Mouse (Mus musculus): ENCODE measurements around the gene Cd36. TPM values are rescaled to one million over a fixed set of nuclear protein-coding genes. Genes with fewer than 3 reads are reported as not detected.

Cd36 gene
- total RNA-seq, 2 experiments from 2014 or later, result 1,501 to 1,670 TPM

DNA sequence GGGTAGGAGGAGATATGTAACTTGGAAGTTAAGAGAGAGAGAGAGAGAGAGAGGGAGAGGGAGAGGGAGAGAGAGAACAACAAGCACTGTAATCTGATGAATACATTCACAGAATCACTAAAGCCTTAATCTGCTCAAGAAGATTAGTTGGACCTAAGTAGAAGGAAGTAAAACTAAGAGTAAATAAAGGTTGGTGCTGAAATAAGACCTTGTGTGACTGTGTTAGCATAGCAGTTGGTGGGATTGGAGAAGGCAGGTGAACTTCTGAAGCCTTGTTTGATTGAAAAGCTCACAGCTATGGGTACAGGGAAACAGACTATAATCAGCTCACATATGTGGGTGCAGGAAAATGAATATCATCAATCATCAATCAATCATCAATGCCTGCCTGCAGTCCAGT, 23.2 kb downstream of the Cd36 start:
- intact Hi-C loops (cut with DNase I), result no loop called here
- DNase-seq (ENCODE audit: low spot score), result no peak

DNA sequence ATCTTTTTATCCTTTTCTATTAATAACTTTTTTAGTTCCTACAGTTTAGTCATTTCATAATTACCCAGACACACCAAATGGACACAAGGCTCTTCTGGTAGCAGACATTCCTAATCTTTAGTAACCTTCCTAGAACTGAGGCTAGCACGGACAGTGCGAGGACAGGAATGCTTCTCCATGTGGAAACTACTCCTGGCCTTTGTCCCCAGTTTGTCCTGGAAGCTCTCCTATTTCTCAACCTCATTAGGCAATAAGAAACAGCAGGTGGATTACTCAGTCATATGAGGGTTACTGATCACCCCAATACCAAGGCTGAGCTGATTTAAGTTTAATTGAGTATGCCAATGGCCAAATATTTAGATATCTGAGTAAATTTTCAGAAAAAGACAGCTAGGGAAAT, 25.5 kb downstream of the Cd36 start:
- intact Hi-C loops (cut with DNase I), result no loop called here

DNA sequence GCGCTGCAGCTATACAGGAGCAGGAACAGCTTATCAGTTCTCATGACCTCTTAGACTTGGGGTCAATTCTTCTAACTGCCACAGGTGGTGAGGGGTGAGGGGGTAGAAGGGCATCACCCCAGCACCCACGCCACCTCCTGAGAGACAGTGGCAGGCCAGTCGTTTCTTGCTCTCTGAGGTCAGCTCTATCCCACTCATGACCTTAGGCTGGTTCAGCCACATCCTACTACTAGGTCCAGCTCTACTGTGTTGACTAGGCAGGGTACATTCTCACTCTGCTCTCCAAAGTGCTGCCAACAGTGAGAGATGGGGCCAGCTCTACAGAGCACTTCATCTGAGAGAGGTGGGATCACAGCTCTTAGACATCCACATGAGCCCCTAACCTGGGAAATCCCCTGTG, 30.2 kb downstream of the Cd36 start:
- intact Hi-C loops (cut with DNase I), result loop anchor here (2.0 kb wide), 1 partner anchor 14 kb away; no protein-coding TSS in a partner anchor
- DNase-seq (ENCODE audit: low spot score), result no peak

More for the DNA sequence above, 25.5 kb downstream of the Cd36 start:
- no peak for DNase-seq (ENCODE audit: low spot score)

DNA sequence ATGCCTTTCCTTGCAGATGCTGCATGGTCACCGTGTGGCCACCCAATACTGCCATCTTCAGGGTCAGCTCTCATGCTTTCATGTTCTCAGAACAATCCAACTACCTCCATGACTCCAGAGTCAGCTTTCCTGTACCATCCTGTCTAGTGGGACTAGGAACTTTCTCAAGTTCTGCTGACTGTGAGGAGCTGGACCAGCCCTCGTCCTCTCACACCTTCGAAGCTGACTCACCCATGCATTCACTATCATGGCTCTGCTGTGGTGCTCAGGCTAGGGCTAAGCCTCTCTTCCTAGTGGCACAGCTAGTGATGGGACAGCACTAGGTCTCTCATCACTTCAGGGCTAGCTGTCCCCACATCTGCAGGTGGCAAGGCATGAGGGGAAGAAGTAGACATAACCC, 30.7 kb downstream of the Cd36 start:
- no peak for DNase-seq (ENCODE audit: low spot score)
- intact Hi-C loops (cut with DNase I), result loop anchor here (2.0 kb wide), 1 partner anchor 15 kb away; no protein-coding TSS in a partner anchor

DNA sequence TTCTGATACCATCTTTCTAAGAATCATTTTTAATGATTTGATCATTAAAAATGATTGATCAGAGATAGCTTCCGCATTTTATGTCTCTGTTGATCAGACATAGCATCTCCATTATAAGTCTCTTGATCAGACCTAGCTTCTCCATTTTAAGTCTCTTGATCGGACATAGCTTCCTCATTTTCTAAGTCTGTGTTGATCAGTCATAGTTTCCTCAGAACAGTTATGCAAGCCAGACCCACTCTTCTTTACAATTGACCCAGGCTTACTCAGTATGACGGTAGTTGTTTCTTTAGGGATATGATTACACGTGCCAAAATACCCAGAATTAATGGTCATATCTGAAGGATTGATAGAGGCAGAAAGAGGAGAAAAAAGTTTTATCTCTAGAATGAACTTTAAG, 31.3 kb downstream of the Cd36 start:
- intact Hi-C loops (cut with DNase I), result no loop called here
- DNase-seq (ENCODE audit: low spot score), result no peak

DNA sequence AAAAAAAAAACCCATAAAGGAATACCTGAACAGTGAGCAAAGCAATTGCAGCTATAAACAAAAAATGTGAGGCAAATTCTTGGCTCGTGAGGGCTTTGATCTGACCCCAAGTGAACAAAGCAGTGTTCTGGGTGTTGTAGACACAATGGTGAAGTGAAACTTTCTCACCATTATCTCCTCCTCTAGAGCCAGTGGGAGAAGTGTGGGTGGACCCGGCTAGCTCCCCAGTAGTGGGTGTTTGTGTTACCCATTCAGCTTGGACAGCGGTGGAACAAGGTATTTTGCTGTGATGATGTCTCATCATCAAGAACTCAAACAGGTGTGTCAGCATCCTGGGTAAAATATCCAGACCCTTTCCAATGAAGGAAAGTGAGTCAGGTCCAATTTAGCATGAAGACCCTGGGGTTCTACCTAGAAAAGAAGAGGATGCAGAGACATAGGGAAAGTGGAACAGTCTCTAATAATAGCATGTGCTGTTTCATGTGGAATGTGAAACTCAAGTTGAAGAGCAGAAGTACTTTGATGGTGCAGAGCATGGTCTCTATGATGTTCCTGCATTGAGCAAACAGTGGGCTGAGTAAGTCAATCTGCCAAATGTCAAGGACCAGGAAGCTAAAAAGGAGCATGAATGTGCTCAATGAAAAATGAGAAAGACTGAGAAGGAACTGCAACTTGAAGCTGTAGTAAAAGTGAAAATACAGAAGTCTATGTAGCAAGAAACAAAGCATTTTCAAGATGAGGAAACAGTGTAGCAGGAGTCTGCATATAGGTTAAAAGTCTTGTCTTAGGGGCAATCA, 34.3 kb downstream of the Cd36 start:
- DNase-seq (ENCODE audit: low spot score), result no peak
- intact Hi-C loops (cut with DNase I), result no loop called here

DNA sequence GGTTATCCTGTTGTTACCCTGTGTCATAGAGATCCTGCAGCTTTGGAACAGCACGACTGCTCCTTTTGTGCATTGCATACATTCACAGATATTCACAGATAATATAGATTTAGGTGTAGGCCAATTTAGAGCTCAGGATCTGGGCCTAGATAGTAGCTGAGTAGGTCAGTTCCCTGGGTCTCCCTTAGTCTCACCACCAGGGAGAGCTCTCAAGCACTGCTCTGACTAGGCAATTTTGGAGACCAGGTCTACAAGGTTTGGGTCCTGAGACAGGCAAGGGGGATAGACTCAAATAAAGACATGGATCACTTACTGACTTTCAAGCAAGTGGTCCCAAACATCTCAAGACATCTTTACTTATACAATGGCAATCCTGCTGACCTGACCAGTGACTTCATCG, 38.0 kb downstream of the Cd36 start:
- intact Hi-C loops (cut with DNase I), result no loop called here

DNA sequence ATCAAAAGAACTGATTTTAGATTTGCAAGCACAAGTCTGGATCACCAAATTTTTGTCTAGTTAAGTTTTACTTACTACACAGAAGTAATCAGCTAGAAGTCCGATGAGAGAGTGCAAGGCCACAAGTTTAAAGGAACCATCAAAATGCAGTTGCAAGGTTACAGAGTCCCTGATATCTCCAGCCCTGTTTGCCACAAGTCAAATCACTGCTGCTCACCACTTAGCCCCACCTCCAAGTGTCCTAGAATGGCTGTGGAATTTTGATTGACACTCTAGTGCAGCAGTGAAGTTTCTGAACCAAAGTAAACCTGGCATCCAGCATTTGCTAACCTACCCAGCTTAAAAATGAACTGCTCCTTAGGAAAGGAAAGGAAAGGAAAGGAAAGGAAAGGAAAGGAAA, 39.0 kb downstream of the Cd36 start:
- peak; percentile 26 for DNase-seq (ENCODE audit: low spot score)
- intact Hi-C loops (cut with DNase I), result no loop called here

More for the DNA sequence above, 38.0 kb downstream of the Cd36 start:
- DNase-seq (ENCODE audit: low spot score), result no peak

DNA sequence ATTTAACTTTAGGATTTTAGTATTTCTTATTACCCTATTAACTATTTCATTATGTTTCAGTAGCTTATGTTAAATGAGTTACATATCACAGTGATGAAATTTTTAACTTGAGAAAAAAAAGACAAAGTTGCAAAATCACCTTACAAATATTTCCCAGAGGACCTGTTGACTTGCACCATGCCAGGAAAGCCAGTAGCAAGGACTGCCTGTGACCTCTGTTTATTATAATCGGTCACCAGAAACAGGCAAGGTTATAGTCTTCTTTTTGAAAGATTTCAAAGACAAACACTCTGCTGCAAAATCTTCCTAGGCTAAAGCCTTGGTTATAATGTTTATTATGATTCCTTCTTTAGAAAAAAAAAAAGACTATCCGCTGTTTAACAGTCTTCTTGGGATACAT, 39.9 kb downstream of the Cd36 start:
- intact Hi-C loops (cut with DNase I), result no loop called here
- no peak for DNase-seq (ENCODE audit: low spot score)

DNA sequence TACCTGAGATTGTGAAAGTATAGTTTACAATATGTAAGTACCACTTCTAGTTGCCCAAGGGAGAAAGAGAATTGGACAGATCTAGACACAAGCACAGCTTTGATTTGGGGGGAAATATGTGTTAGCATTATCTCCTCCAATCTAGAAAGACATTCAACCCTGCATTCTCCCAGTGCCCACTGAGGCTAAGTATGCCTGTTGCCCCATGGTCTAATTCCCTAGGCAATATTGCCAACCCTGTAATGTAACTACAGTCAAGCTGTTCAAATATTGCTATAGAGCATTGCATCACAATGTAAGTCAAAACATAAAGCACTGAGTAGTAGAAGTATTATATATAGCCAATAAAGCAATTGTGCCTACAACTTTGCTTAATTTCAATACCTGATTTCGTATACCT, 40.3 kb downstream of the Cd36 start:
- no peak for DNase-seq (ENCODE audit: low spot score)

DNA sequence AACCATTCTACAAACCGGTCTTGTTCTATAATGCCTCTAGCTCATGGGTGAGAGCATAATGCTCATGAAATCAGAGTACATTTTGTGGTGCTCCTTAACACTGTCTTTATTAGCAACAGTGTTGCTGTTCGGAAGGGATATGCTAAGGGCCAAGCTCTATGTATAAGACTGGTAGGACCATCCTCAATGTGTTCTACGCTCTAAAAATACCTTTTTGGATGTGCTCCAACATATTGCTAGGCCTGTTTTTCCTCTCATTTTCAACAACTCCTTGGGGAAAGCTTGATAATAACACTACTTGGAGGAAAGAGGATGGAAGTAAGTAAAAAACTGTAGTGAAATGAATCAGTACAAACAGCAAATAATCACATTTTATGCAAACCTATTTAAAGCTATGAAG, 44.7 kb downstream of the Cd36 start:
- DNase-seq (ENCODE audit: low spot score), result no peak
- intact Hi-C loops (cut with DNase I), result loop anchor here (5.0 kb wide), 1 partner anchor 143 kb away; no protein-coding TSS in a partner anchor

More for the DNA sequence above, 40.3 kb downstream of the Cd36 start:
- intact Hi-C loops (cut with DNase I), result no loop called here

DNA sequence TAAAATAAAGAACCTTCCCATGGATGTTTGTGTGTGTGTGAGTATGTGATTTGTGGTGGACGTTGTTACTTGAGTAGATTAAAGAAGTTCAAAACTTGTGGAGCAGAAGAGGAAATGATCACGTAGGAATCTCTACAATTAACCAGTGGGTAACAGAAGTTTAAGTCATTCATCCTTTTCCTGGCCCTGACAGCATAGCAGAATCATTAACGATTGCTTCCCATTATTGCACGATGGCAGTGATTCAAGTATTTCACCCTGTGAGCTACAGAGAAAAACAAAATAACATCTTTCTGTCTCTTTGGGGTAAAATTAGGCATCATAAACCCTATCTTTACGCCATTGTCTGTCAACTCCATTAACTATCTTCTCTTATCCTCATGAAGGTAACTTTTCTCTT, 45.3 kb downstream of the Cd36 start:
- no peak for DNase-seq (ENCODE audit: low spot score)

DNA sequence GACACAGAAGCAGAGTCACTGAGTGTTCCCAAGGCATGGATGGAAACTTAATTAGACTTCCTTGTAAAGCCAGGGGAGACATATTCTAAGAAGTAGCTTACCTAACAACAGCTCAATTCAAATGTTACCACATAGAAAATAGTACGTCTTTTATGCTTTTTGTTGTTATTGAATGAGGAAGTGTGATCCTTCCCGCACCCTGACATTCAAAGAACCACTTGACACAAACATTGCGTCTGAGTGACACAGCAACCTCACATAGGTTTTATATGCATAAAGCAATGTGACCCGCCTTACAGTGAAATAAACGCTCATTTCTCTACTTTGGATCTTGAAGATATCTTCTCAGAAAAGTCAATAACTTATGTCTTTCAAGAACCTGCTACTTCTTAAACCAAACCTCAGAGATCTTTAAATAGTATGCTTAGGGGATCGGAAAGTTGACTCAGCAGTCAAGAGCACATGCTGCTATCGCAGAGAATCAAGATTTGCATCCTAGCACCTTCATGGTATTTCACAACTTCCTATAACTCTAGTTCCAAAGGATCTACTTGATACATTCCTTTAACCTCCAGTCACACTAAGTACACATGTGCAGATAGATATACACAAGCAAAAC, 46.4 kb downstream of the Cd36 start:
- intact Hi-C loops (cut with DNase I), result loop anchor here (5.0 kb wide), 1 partner anchor 145 kb away; no protein-coding TSS in a partner anchor
- DNase-seq (ENCODE audit: low spot score), result no peak

More for the DNA sequence above, 45.3 kb downstream of the Cd36 start:
- intact Hi-C loops (cut with DNase I), result loop anchor here (5.0 kb wide), 1 partner anchor 144 kb away; no protein-coding TSS in a partner anchor

DNA sequence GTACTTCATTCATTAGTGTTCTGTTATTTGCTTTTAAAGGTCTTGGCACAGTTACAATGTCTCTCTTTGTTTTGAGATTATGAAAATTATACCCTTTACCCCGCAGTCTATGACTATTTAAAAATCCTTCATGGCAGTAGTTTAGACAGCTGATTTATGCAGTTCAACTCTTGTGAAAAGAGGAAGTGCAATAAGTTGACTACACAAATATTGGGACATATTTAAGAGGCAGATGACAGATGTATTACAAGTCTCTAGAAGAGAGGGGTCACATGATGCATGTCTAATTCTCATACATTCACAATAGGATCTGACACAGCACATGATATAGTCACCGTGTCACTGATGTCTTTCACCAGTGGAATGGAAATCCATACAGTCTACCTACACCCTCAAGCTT, 49.1 kb downstream of the Cd36 start:
- DNase-seq (ENCODE audit: low spot score), result no peak
- intact Hi-C loops (cut with DNase I), result loop anchor here (5.0 kb wide), 2 partner anchors 38 to 158 kb away; no protein-coding TSS in a partner anchor

DNA sequence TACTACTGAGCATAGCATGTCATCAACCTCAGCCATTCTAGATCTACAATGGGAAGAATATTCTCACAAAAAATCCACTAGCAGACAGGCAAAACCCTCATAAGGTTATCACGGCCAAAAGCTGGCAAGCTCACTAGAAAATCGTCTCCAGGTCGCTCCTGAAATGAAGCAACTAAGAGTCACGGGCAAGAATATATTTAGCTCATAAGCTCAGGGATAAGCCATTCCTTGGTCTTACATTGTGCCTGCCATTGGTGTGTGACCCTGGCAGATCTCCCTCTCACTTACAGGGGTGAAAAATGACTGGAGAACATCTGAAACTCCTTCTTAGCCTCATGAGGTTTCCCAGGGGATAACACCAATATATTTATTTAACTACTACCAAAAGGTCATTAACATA, 52.2 kb downstream of the Cd36 start:
- DNase-seq (ENCODE audit: low spot score), result no peak

DNA sequence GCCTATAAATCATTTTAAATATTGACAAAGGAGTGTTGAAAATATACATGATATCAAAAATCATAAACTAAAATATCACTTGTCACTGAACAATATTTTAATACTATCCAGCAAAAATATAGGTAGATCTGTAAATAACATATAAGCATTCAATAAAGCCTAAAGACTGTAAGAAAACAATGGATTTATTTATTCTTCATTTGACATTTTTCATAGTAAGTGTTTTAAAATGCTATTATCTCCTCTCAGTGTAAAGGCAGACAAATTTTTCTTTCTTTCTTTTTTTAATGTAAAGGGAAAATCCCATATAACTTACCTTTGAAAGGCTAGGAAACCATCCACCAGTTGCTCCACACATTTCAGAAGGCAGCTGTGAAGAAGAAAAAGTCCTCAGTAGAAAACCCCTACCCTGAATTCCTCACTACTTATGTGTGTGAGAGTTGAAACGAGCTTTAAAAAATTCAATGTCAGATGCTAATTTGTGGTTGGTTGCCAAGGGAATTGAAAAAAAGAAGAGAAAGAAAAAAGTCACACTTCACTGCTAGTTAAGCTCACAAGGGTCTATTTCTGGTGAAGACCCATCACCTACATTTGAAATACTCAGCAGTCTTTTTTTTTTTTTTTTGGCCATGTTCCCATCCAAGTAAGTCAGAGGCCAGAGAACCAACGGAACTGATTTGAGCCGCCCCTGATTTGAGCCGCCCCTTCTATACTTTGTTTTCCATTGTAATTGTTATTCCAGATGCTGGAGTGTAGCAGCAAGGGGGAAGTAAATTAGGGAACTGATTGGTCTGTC, 53.1 kb downstream of the Cd36 start:
- intact Hi-C loops (cut with DNase I), result loop anchor here (2.0 to 5.0 kb wide), 3 partner anchors 42 to 162 kb away; no protein-coding TSS in a partner anchor
- no peak for DNase-seq (ENCODE audit: low spot score)

More for the DNA sequence above, 52.2 kb downstream of the Cd36 start:
- intact Hi-C loops (cut with DNase I), result loop anchor here (2.0 to 5.0 kb wide), 3 partner anchors 41 to 161 kb away; no protein-coding TSS in a partner anchor

DNA sequence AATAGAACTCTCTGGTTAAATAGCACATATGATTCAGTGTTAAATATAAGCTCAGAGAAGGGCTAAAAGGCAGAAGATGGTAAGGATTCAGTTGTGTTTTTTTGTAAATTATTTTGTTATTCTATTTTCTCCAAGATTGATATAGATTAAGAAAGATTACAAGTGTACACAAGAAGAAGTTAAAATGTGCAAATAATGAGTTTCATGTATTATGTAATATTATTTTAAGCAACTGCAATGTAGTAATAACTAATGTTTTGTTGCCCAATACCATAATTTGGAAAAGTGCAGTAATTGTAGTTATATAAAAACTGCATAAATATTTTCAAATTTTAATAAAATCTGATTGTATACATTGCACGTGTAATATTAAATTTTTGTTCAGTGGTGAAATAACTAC, 54.8 kb downstream of the Cd36 start:
- intact Hi-C loops (cut with DNase I), result no loop called here
- no peak for DNase-seq (ENCODE audit: low spot score)

DNA sequence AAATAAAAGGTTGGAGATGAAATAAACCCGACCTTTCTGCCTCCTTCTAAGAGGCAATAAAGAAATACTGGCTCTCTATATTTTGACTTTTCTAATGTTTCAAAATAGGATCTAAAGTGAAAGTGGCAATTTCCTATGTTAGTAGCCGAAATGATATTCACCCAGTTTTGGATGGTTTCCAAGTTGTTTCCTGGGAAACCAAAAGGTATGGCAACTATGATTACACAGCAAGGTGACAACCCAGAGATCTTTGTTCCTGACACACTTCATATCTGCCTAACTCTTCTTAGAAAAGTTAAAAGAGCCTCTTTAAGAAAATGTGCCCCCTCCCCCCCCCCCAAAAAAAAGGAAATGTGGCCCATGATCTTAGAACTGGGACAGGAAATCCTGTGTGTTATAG, 58.1 kb downstream of the Cd36 start:
- intact Hi-C loops (cut with DNase I), result no loop called here
- DNase-seq (ENCODE audit: low spot score), result no peak

DNA sequence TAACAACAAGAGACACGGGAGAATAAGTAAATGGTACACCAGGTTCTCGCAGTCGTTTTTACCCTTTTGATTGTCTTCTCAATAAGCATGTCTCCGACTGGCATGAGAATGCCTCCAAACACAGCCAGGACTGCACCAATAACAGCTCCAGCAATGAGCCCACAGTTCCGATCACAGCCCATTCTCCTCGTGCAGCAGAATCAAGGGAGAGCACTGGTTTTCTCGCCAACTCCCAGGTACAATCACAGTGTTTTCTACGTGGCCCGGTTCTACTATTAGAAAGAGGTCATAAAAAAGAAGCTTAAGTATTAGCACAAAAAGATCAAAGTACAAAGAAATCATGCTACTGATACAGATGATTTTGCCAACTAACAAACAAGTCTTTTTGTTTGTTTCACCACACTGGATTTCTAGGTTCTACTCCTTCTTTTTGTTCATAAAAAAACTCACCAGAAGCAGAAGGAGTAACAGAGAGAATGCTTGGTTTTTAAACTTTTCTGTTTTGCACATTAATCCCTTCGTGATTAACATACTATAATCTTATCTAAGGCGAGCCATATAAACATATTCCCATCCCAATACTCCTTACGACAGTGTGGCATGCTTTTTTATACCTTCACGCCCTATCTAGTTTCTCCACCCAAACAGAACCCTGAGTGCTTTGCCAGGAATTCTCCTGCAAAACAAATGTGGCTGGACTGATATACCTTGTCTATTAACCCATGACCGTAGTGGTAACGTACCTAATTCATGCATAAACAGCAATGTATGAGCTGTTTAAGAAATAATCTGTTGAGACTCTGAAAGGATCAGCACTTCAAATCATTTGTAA, 59.7 kb downstream of the Cd36 start:
- intact Hi-C loops (cut with DNase I), result no loop called here
- no peak for DNase-seq (ENCODE audit: low spot score)

All from heart, postnatal 25 days (tissue).